Mouse (Mus musculus) G1E (cell line): ENCODE results near the gene Hist2h4.

ENCODE experiments used
- CTCF ChIP-seq: IDR thresholded peaks from 2 replicates; pipeline ENCODE4 v1.5.1; 2012; ENCODE audit warnings: low read depth, low read length, inconsistent platforms, mixed read lengths
- GATA1 ChIP-seq: IDR thresholded peaks from 2 replicates; pipeline ENCODE4 v1.6.1; 2012; ENCODE audit warnings: borderline replicate concordance, low read length, inconsistent platforms, mixed read lengths
- GATA2 ChIP-seq: IDR thresholded peaks from 2 replicates; pipeline ENCODE4 v1.6.1; 2012; ENCODE audit warnings: low read depth, low read length, inconsistent platforms, borderline replicate concordance
- POLR2AphosphoS5 ChIP-seq: IDR thresholded peaks from 2 replicates; pipeline ENCODE4 v1.6.1; 2012; ENCODE audit warnings: low read depth, low read length, inconsistent platforms; ENCODE audit not compliant: insufficient replicate concordance
- TAL1 ChIP-seq: conservative IDR thresholded peaks from 2 replicates; pipeline ENCODE4 v1.6.1; 2012; ENCODE audit warnings: low read depth, low read length, inconsistent platforms, mixed read lengths

DNA sequence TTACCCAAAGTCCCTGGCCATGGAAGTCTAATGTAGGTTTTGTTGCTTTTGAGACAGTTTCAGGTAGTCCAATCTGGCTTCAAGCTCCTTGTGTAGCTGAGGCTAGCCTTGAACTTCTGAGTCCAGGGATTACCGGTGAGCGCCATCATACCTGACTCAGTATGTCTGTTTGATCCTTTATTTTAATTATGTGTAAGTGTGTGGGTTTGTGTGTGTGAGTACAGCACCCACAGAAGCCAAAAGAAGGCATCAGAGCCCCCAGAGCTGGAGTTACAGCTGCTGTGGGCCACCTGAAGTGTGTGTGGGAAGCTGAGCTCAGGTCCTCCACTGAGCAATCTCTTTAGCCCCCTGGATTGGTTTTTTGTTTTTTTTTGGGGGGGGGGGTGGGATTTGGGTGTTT lies 36.5 kb upstream of the Hist2h4 start:
- TF ChIP-seq GATA1 (no peak), CTCF (no peak), TAL1 (no peak), POLR2AphosphoS5 (no peak), GATA2 (no peak)
